Comparison of ENCODE assay signal across 8 mouse cellular contexts in genomic region chr9:107340911-107341645, GRCm38 (mm10). TPM values are rescaled to one million over a fixed set of nuclear protein-coding genes. Genes with fewer than 3 reads are reported as not detected.
DNase-seq lines count a peak whose midpoint lies in the region; ATAC-seq and TF ChIP-seq lines count a peak whose summit lies in the region.

No protein-coding gene starts in this region.

- WGBS in kidney, embryonic 14.5 days, result 54% methylated on average over 12 of the region's 12 CpGs
- 45% methylated on average over 12 of the region's 12 CpGs for WGBS in hindbrain, embryonic 15.5 days
- WGBS in midbrain, postnatal 0 days, result 45% methylated on average over 12 of the region's 12 CpGs

- peak overlapping the region; percentile 87 for H3K4me2 ChIP-seq in kidney, embryonic 14.5 days (replicated peaks; ENCODE audit: low read depth, low read length)
- H3K4me2 ChIP-seq in hindbrain, embryonic 15.5 days, result peak overlapping the region; percentile 92
- peak overlapping the region; percentile 78 for H3K4me2 ChIP-seq in midbrain, postnatal 0 days (ENCODE audit: low read depth, low read length, poor library complexity, severe bottlenecking)

- peaks cover 16% of the 10 kb centered on the region; the same call in 1 of the 2 replicates for H3K4me1 ChIP-seq in kidney, embryonic 14.5 days (ENCODE audit: control insufficient read depth, insufficient read depth, low read length)
- peaks cover 5% of the 10 kb centered on the region for H3K4me1 ChIP-seq in cortical plate, adult 2 months (ENCODE audit: control insufficient read depth, insufficient read depth, low read length)
- H3K4me1 ChIP-seq in hindbrain, embryonic 15.5 days (replicated peaks), result peaks cover 44% of the 10 kb centered on the region
- H3K4me1 ChIP-seq in midbrain, postnatal 0 days (ENCODE audit: insufficient read depth, low read length), result peaks cover 16% of the 10 kb centered on the region; the same call in 1 of the 2 replicates

- TF ChIP-seq POLR2A in cortical plate, adult 2 months (IDR thresholded peaks at IDR 0.05; ENCODE audit: extremely low read depth, insufficient read depth, low read length), result no peak

- peak overlapping the region; percentile 59 for H3K4me3 ChIP-seq in kidney, embryonic 14.5 days (ENCODE audit: low read length)
- H3K4me3 ChIP-seq in cortical plate, adult 2 months (ENCODE audit: insufficient read depth, low read length), result peak overlapping the region; percentile 67
- peak overlapping the region; percentile 75 for H3K4me3 ChIP-seq in hindbrain, embryonic 15.5 days
- peak overlapping the region; percentile 67 for H3K4me3 ChIP-seq in midbrain, postnatal 0 days (ENCODE audit: low read depth, low read length)

- no peak for ATAC-seq in kidney, embryonic 14.5 days (ENCODE audit: low FRiP score, low TSS enrichment)
- ATAC-seq in hindbrain, embryonic 15.5 days (ENCODE audit: low FRiP score, low read depth), result no peak
- ATAC-seq in midbrain, postnatal 0 days (ENCODE audit: low FRiP score), result no peak

- H3K36me3 ChIP-seq in kidney, embryonic 14.5 days (ENCODE audit: control insufficient read depth, insufficient read depth, low read length), result no peaks in the 10 kb centered on the region
- H3K36me3 ChIP-seq in hindbrain, embryonic 15.5 days, result no peaks in the 10 kb centered on the region
- H3K36me3 ChIP-seq in midbrain, postnatal 0 days (ENCODE audit: insufficient read depth, low read length), result no peaks in the 10 kb centered on the region

- no peak for DNase-seq in kidney, adult 18-20 months
- no peak for DNase-seq in midbrain, postnatal 0 days (ENCODE audit: low spot score)
- DNase-seq in yolk sac, embryonic 10.5 days (ENCODE audit: low spot score), result no peak
- no peak for DNase-seq in kidney, adult 11 months
- no peak for DNase-seq in urinary bladder, postnatal 10 days (ENCODE audit: low spot score)

- peaks cover 14% of the 10 kb centered on the region for H3K27me3 ChIP-seq in kidney, embryonic 14.5 days (ENCODE audit: control insufficient read depth, insufficient read depth, low read length)
- H3K27me3 ChIP-seq in hindbrain, embryonic 15.5 days, result no peaks in the 10 kb centered on the region
- no peaks in the 10 kb centered on the region for H3K27me3 ChIP-seq in midbrain, postnatal 0 days (ENCODE audit: insufficient read depth, low read length)

- no peak overlapping the region for H3K27ac ChIP-seq in kidney, embryonic 14.5 days (ENCODE audit: low read depth, low read length)
- no peak overlapping the region for H3K27ac ChIP-seq in cortical plate, adult 2 months (ENCODE audit: insufficient read depth, low read length)
- peak overlapping the region; percentile 84 for H3K27ac ChIP-seq in hindbrain, embryonic 15.5 days (replicated peaks)
- H3K27ac ChIP-seq in midbrain, postnatal 0 days (ENCODE audit: low read depth, low read length), result peak overlapping the region; percentile 62

- peak overlapping the region; percentile 62 for H3K9ac ChIP-seq in kidney, embryonic 14.5 days (ENCODE audit: low read depth, low read length)
- H3K9ac ChIP-seq in hindbrain, embryonic 15.5 days, result peak overlapping the region; percentile 70
- H3K9ac ChIP-seq in midbrain, postnatal 0 days (replicated peaks; ENCODE audit: low read length, poor library complexity, severe bottlenecking), result peak overlapping the region; percentile 76

- no peaks in the 10 kb centered on the region for H3K9me3 ChIP-seq in kidney, embryonic 14.5 days (ENCODE audit: control insufficient read depth, low read length)
- H3K9me3 ChIP-seq in hindbrain, embryonic 15.5 days, result no peaks in the 10 kb centered on the region
- no peaks in the 10 kb centered on the region for H3K9me3 ChIP-seq in midbrain, postnatal 0 days (ENCODE audit: low read length)

- no peak for TF ChIP-seq CTCF in cortical plate, adult 2 months (IDR thresholded peaks at IDR 0.05; ENCODE audit: extremely low read depth, insufficient read depth, low read length)
- no peak for TF ChIP-seq CTCF in midbrain, postnatal 0 days (IDR thresholded peaks at IDR 0.05)

RNA-seq across cellular contexts. Expression of gene 6430571L13Rik, which starts 0.7 kb away (rescaled TPM):
- 0.31 and 0.43 TPM in 2 replicates for polyA plus RNA-seq in kidney, embryonic 14.5 days (2014; fragmentation: Nextera tagmentation; extraction: Ambion mirVana)
- polyA plus RNA-seq in cortical plate, adult 2 months (2012; rRNA removed), result 5.1 and 5.2 TPM in 2 replicates
- polyA plus RNA-seq in hindbrain, embryonic 15.5 days (2015; fragmentation: Nextera tagmentation; extraction: Ambion mirVana), result 9.1 and 9.4 TPM in 2 replicates
- total RNA-seq in midbrain, postnatal 0 days (2014; rRNA removed), result 11.0 and 13.6 TPM in 2 replicates
- 10.4 and 11.1 TPM in 2 replicates for polyA plus RNA-seq in midbrain, postnatal 0 days (2015; fragmentation: Nextera tagmentation; extraction: Ambion mirVana)

RNA-seq across cellular contexts. Expression of gene Hemk1, which starts 2.9 kb away (rescaled TPM):
- 9.7 and 11.3 TPM in 2 replicates for polyA plus RNA-seq in kidney, embryonic 14.5 days (2014; fragmentation: Nextera tagmentation; extraction: Ambion mirVana)
- polyA plus RNA-seq in cortical plate, adult 2 months (2012; rRNA removed), result 33.0 and 33.7 TPM in 2 replicates
- polyA plus RNA-seq in hindbrain, embryonic 15.5 days (2015; fragmentation: Nextera tagmentation; extraction: Ambion mirVana), result 15.2 and 17.2 TPM in 2 replicates
- 15.8 and 21.3 TPM in 2 replicates for total RNA-seq in midbrain, postnatal 0 days (2014; rRNA removed)
- polyA plus RNA-seq in midbrain, postnatal 0 days (2015; fragmentation: Nextera tagmentation; extraction: Ambion mirVana), result 15.9 and 19.4 TPM in 2 replicates

RNA-seq across cellular contexts. Expression of gene Cish, which starts 45.3 kb away (rescaled TPM):
- polyA plus RNA-seq in kidney, embryonic 14.5 days (2014; fragmentation: Nextera tagmentation; extraction: Ambion mirVana), result 6.3 and 7.1 TPM in 2 replicates
- 4.6 and 5.7 TPM in 2 replicates for polyA plus RNA-seq in cortical plate, adult 2 months (2012; rRNA removed)
- polyA plus RNA-seq in hindbrain, embryonic 15.5 days (2015; fragmentation: Nextera tagmentation; extraction: Ambion mirVana), result 10.9 and 13.7 TPM in 2 replicates
- 2.4 and 6.0 TPM in 2 replicates for total RNA-seq in midbrain, postnatal 0 days (2014; rRNA removed)
- 6.5 and 6.7 TPM in 2 replicates for polyA plus RNA-seq in midbrain, postnatal 0 days (2015; fragmentation: Nextera tagmentation; extraction: Ambion mirVana)

RNA-seq across cellular contexts. Expression of gene Mapkapk3, which starts 51.4 kb away (rescaled TPM):
- polyA plus RNA-seq in kidney, embryonic 14.5 days (2014; fragmentation: Nextera tagmentation; extraction: Ambion mirVana), result 3.8 and 6.5 TPM in 2 replicates
- 4.4 and 5.1 TPM in 2 replicates for polyA plus RNA-seq in cortical plate, adult 2 months (2012; rRNA removed)
- polyA plus RNA-seq in hindbrain, embryonic 15.5 days (2015; fragmentation: Nextera tagmentation; extraction: Ambion mirVana), result 2.7 and 3.0 TPM in 2 replicates
- total RNA-seq in midbrain, postnatal 0 days (2014; rRNA removed), result 2.3 and 3.2 TPM in 2 replicates
- 1.3 and 2.2 TPM in 2 replicates for polyA plus RNA-seq in midbrain, postnatal 0 days (2015; fragmentation: Nextera tagmentation; extraction: Ambion mirVana)

RNA-seq across cellular contexts. Expression of gene Cacna2d2, which starts 58.3 kb away (rescaled TPM):
- 0.77 and 0.87 TPM in 2 replicates for polyA plus RNA-seq in kidney, embryonic 14.5 days (2014; fragmentation: Nextera tagmentation; extraction: Ambion mirVana)
- 29.2 and 32.9 TPM in 2 replicates for polyA plus RNA-seq in cortical plate, adult 2 months (2012; rRNA removed)
- polyA plus RNA-seq in hindbrain, embryonic 15.5 days (2015; fragmentation: Nextera tagmentation; extraction: Ambion mirVana), result 7.7 and 10.7 TPM in 2 replicates
- total RNA-seq in midbrain, postnatal 0 days (2014; rRNA removed), result 138 and 191 TPM in 2 replicates
- polyA plus RNA-seq in midbrain, postnatal 0 days (2015; fragmentation: Nextera tagmentation; extraction: Ambion mirVana), result 8.4 and 9.0 TPM in 2 replicates

Comparison
In these comparisons a context has a peak if more than half of its experiments do, and no peak if none do; other contexts are left out.
1. H3K27ac ChIP-seq: peak in hindbrain, embryonic 15.5 days (single experiment) and midbrain, postnatal 0 days (single experiment); none in kidney, embryonic 14.5 days (single experiment) and cortical plate, adult 2 months (single experiment).
2. Peak in every context shown above with its lines, with median percentiles within 50 percentile points of each other: H3K4me2 ChIP-seq, H3K4me3 ChIP-seq and H3K9ac ChIP-seq.